In genomic region chr13:25257608-25258007, GRCm38 (mm10) we compare ENCODE assay signal across 35 mouse cellular contexts. TPM values are rescaled to one million over a fixed set of nuclear protein-coding genes. Genes with fewer than 3 reads are reported as not detected.
DNase-seq lines count a peak whose midpoint lies in the region; TF ChIP-seq lines count a peak whose summit lies in the region.
"Had no signal": no experiment of that assay in that cellular context is flagged by ENCODE, and none has a peak within 500 bp of the region (broad histone marks: within the 10 kb centered on the region; RNA-seq: fewer than 3 reads in every experiment).

No protein-coding gene starts in this region.

- peak; percentile 48 for DNase-seq in cerebellum, postnatal 10 days
- DNase-seq in cerebellum, postnatal 25 days, result no peak
- peak; percentile 3 for DNase-seq in gastrocnemius, postnatal 10 days
- no peak for DNase-seq in gastrocnemius, adult 8-10 months (ENCODE audit: low spot score in 2 of 2)
- peak; percentile 30 for DNase-seq in left cerebral cortex, postnatal 4 days
- DNase-seq in left cerebral cortex, adult 9 months (ENCODE audit: low spot score in 2 of 2), result no peak
- DNase-seq in embryo, embryonic 10.5 days (ENCODE audit: low spot score), result no peak
- DNase-seq: adrenal gland, adult 2 months; adrenal gland, postnatal 36 days; cerebellum, adult 11 months; cerebellum, adult 9-10 months; gastrocnemius, postnatal 36 days; heart, adult 2 months; kidney, adult 8-10 months; kidney, postnatal 4 days; liver, embryonic 13.5 days; lung, adult 2 months; lung, postnatal 14 days; retina, postnatal 1 day; right cerebral cortex, postnatal 25 days had no signal

- H3K4me1 ChIP-seq in olfactory bulb, adult 2 months (ENCODE audit: control insufficient read depth, insufficient read depth, low read length), result peaks cover 14% of the 10 kb centered on the region
- H3K4me1 ChIP-seq: heart, embryonic 12.5 days; intestine, embryonic 15.5 days; limb, embryonic 15.5 days; liver, embryonic 13.5 days; midbrain, embryonic 15.5 days had no signal

- TF ChIP-seq POLR2A in olfactory bulb, adult 2 months (IDR thresholded peaks at IDR 0.05; ENCODE audit: insufficient read depth, low read depth, low read length), result no peak

- intact Hi-C loops in left cerebral cortex, postnatal 4 days (cut with DNase I), result no loop called here

- TF ChIP-seq CTCF in olfactory bulb, adult 2 months (IDR thresholded peaks at IDR 0.05; ENCODE audit: insufficient read depth, low read depth, low read length), result no peak

- H3K4me3 ChIP-seq in olfactory bulb, adult 2 months (ENCODE audit: insufficient read depth, low read depth, low read length), result no peak overlapping the region
- H3K4me3 ChIP-seq: erythroblast, embryonic 14.5 days; heart, adult 2 months; heart, embryonic 12.5 days; intestine, embryonic 15.5 days; limb, embryonic 10.5 days; limb, embryonic 15.5 days; liver, embryonic 13.5 days; midbrain, embryonic 15.5 days; stomach, embryonic 15.5 days had no signal

- H3K27ac ChIP-seq in olfactory bulb, adult 2 months (ENCODE audit: insufficient read depth, low read depth, low read length), result peak overlapping the region; percentile 26; the same call in 1 of the 2 replicates
- H3K27ac ChIP-seq: heart, adult 2 months; intestine, embryonic 15.5 days; kidney, postnatal 0 days; limb, embryonic 10.5 days; limb, embryonic 15.5 days; liver, embryonic 13.5 days; midbrain, embryonic 15.5 days; stomach, embryonic 15.5 days had no signal

- 53% methylated on average over 6 of the region's 6 CpGs for whole genome bisulfite sequencing in olfactory bulb, adult 2 months

RNA-seq across cellular contexts. Expression of gene Nrsn1, which starts 12.7 kb away (rescaled TPM):
- under 1 TPM; 0.11 to 0.16 TPM for total RNA-seq in gastrocnemius, postnatal 10 days (2021)
- under 1 TPM in 1 of 4 experiments, not detected in 3; 0.19 TPM for total RNA-seq in gastrocnemius, adult 8-10 months (2022)
- 10 to 100 TPM; 69.8 to 71.2 TPM for total RNA-seq in left cerebral cortex, postnatal 4 days (2021)
- 162 TPM in 1 of 2 replicates, not detected in the other for polyA plus RNA-seq in olfactory bulb, adult 2 months (2012; ENCODE audit: insufficient read depth, insufficient read length, low replicate concordance, missing spikeins)
- total RNA-seq: CH12.LX; common myeloid progenitor, adult 5-6 weeks; gastrocnemius, postnatal 36 days; hematopoietic stem cell, adult 5-6 weeks had no signal
- polyA plus RNA-seq: activated CD4-positive, CD25-positive, alpha-beta regulatory T cell, adult 4 months; C2C12; erythroblast, embryonic 14.5 days; heart, postnatal 0 days; lung, adult 2 months had no signal

Comparison
In these comparisons a context has a peak if more than half of its experiments do, and no peak if none do; other contexts are left out.
1. DNase-seq: peak in cerebellum, postnatal 10 days (2 of 2), gastrocnemius, postnatal 10 days (single experiment) and left cerebral cortex, postnatal 4 days (single experiment); none in cerebellum, postnatal 25 days (0 of 2), gastrocnemius, adult 8-10 months (0 of 2), left cerebral cortex, adult 9 months (0 of 2) and embryo, embryonic 10.5 days (single experiment).
2. RNA of gene Nrsn1, which starts 12.7 kb away (total RNA-seq): 69.8 to 71.2 TPM in left cerebral cortex, postnatal 4 days; 0.11 to 0.16 TPM in gastrocnemius, postnatal 10 days and 0.19 TPM in gastrocnemius, adult 8-10 months; every median in the first group is over 10 times any median in the second.